Mouse (Mus musculus): ENCODE data around the gene Rasa4. TPM values are rescaled to one million over a fixed set of nuclear protein-coding genes. Genes with fewer than 3 reads are reported as not detected.
"Not testable (repeated sequence)": the region's sequence is repeated elsewhere in the genome, so short reads cannot be mapped to it uniquely, and the experiment has no call there.

Rasa4 gene
- polyA plus RNA-seq, 1 experiment: 32.7 TPM

GRCm38 (mm10) chr5:136102099-136102820 lies 18.5 kb downstream of the Rasa4 start:
- DNase-seq: peak; percentile 77
- H3K4me3 ChIP-seq (replicated peaks; ENCODE audit: insufficient read depth, low read depth, low read length): peak overlapping the region; percentile 49
- H3K27me3 ChIP-seq (ENCODE audit: control insufficient read depth, insufficient read depth, low read length): no peaks in the 10 kb centered on the region
- 5% methylated on average over 41 of the region's 41 CpGs for WGBS
- TF ChIP-seq CTCF (IDR thresholded peaks at IDR 0.05; ENCODE audit: borderline replicate concordance, insufficient read depth, low read depth, low read length) (peak; percentile 93), POLR2A (IDR thresholded peaks at IDR 0.05; ENCODE audit: borderline replicate concordance, insufficient read depth, low read length) (peak; percentile 23; the same call in 1 of the 2 replicates)
- H3K27ac ChIP-seq (ENCODE audit: insufficient read depth, low read length): no peak overlapping the region
- H3K4me1 ChIP-seq (ENCODE audit: control insufficient read depth, insufficient read depth, low read length): no peaks in the 10 kb centered on the region

- WGBS: 78% methylated on average over 5 of the region's 5 CpGs
- Histone ChIP-seq H3K27ac (ENCODE audit: insufficient read depth, low read length) (no peak overlapping the region), H3K4me1 (ENCODE audit: control insufficient read depth, insufficient read depth, low read length) (no peaks in the 10 kb centered on the region), H3K27me3 (ENCODE audit: control insufficient read depth, insufficient read depth, low read length) (no peaks in the 10 kb centered on the region), H3K4me3 (replicated peaks; ENCODE audit: insufficient read depth, low read depth, low read length) (no peak overlapping the region)
- peak in 1 of 2 experiments; percentile 29 for DNase-seq
- TF ChIP-seq CTCF (IDR thresholded peaks at IDR 0.05; ENCODE audit: borderline replicate concordance, insufficient read depth, low read depth, low read length) (peak; percentile 48), POLR2A (IDR thresholded peaks at IDR 0.05; ENCODE audit: borderline replicate concordance, insufficient read depth, low read length) (no peak)
Measured at GRCm38 (mm10) chr5:136104511-136104910, 20.8 kb downstream of the Rasa4 start.

- H3K4me1 ChIP-seq (ENCODE audit: control insufficient read depth, insufficient read depth, low read length): no peaks in the 10 kb centered on the region
- no peak overlapping the region for H3K27ac ChIP-seq (ENCODE audit: insufficient read depth, low read length)
- H3K4me3 ChIP-seq (replicated peaks; ENCODE audit: insufficient read depth, low read depth, low read length): no peak overlapping the region
- WGBS: 39% methylated on average over 2 of the region's 2 CpGs
- TF ChIP-seq POLR2A (IDR thresholded peaks at IDR 0.05; ENCODE audit: borderline replicate concordance, insufficient read depth, low read length): no peak
- TF ChIP-seq CTCF (IDR thresholded peaks at IDR 0.05; ENCODE audit: borderline replicate concordance, insufficient read depth, low read depth, low read length): no peak
- no peaks in the 10 kb centered on the region for H3K27me3 ChIP-seq (ENCODE audit: control insufficient read depth, insufficient read depth, low read length)
- no peak for DNase-seq
Measured at GRCm38 (mm10) chr5:136108486-136108885, 24.8 kb downstream of the Rasa4 start.

- 78% methylated on average over 3 of the region's 3 CpGs for WGBS
- H3K27ac ChIP-seq (ENCODE audit: insufficient read depth, low read length): no peak overlapping the region
- H3K4me3 ChIP-seq (replicated peaks; ENCODE audit: insufficient read depth, low read depth, low read length): no peak overlapping the region
- H3K27me3 ChIP-seq (ENCODE audit: control insufficient read depth, insufficient read depth, low read length): no peaks in the 10 kb centered on the region
- DNase-seq: no peak
- no peaks in the 10 kb centered on the region for H3K4me1 ChIP-seq (ENCODE audit: control insufficient read depth, insufficient read depth, low read length)
- no peak for TF ChIP-seq POLR2A (IDR thresholded peaks at IDR 0.05; ENCODE audit: borderline replicate concordance, insufficient read depth, low read length)
- TF ChIP-seq CTCF (IDR thresholded peaks at IDR 0.05; ENCODE audit: borderline replicate concordance, insufficient read depth, low read depth, low read length): no peak
Measured at GRCm38 (mm10) chr5:136109042-136109441, 25.3 kb downstream of the Rasa4 start.

- 33% methylated on average over 4 of the region's 4 CpGs for WGBS
- not testable (repeated sequence) for H3K4me3 ChIP-seq (replicated peaks; ENCODE audit: insufficient read depth, low read depth, low read length); DNase-seq; H3K4me1 ChIP-seq (ENCODE audit: control insufficient read depth, insufficient read depth, low read length); H3K27ac ChIP-seq (ENCODE audit: insufficient read depth, low read length); H3K27me3 ChIP-seq (ENCODE audit: control insufficient read depth, insufficient read depth, low read length)
Measured at GRCm38 (mm10) chr5:136113546-136113945, 29.8 kb downstream of the Rasa4 start.

GRCm38 (mm10) chr5:136115891-136116783 lies 32.4 kb downstream of the Rasa4 start, which contains the start of gene Polr2j:
Gene Polr2j (plus strand): TSS chr5:136116631.
- WGBS: 4% methylated on average over 42 of the region's 42 CpGs
- Histone ChIP-seq H3K27ac (ENCODE audit: insufficient read depth, low read length) (peak within 1 kb of the TSS; percentile 54; the same call in 1 of the 2 replicates), H3K4me1 (ENCODE audit: control insufficient read depth, insufficient read depth, low read length) (peaks cover 6% of the 10 kb centered on the region; the same call in 1 of the 2 replicates), H3K4me3 (replicated peaks; ENCODE audit: insufficient read depth, low read depth, low read length) (peak within 1 kb of the TSS; percentile 88), H3K27me3 (ENCODE audit: control insufficient read depth, insufficient read depth, low read length) (no peaks in the 10 kb centered on the region)
- DNase-seq: peak; percentile 96 to 99
- TF ChIP-seq POLR2A (IDR thresholded peaks at IDR 0.05; ENCODE audit: borderline replicate concordance, insufficient read depth, low read length) (peak; percentile 97), CTCF (IDR thresholded peaks at IDR 0.05; ENCODE audit: borderline replicate concordance, insufficient read depth, low read depth, low read length) (peak; percentile 91)

- 0% methylated on average over 22 of the region's 22 CpGs for WGBS
- Histone ChIP-seq H3K4me1 (ENCODE audit: control insufficient read depth, insufficient read depth, low read length) (peaks cover 6% of the 10 kb centered on the region; the same call in 1 of the 2 replicates), H3K27me3 (ENCODE audit: control insufficient read depth, insufficient read depth, low read length) (no peaks in the 10 kb centered on the region), H3K27ac (ENCODE audit: insufficient read depth, low read length) (peak overlapping the region; percentile 54; the same call in 1 of the 2 replicates), H3K4me3 (replicated peaks; ENCODE audit: insufficient read depth, low read depth, low read length) (peak overlapping the region; percentile 88)
- TF ChIP-seq CTCF (IDR thresholded peaks at IDR 0.05; ENCODE audit: borderline replicate concordance, insufficient read depth, low read depth, low read length) (no peak), POLR2A (IDR thresholded peaks at IDR 0.05; ENCODE audit: borderline replicate concordance, insufficient read depth, low read length) (no peak)
- no peak for DNase-seq
Measured at GRCm38 (mm10) chr5:136116784-136117112, 33.0 kb downstream of the Rasa4 start.

All from cerebellum, adult 2 months (tissue).